Mouse (Mus musculus) neural tube, embryonic 15.5 days (tissue): ENCODE measurements at regions not wholly inside any gene's neighbourhood (a gene's known extent, or its start where the extent isn't known, plus 50 kb on each side); places are given as distances from the start of the nearest gene placed in this dataset.

ENCODE experiments used
- ATAC-seq: fragments of 200-750 bp; cut with Nextera tagmentation; 2 replicates; pipeline ENCODE4 v1.8.0; 2017; ENCODE audit warnings: mild to moderate bottlenecking, moderate TSS enrichment, moderate library complexity; ENCODE audit not compliant: low FRiP score
- H3K27ac ChIP-seq: fragments of 300-500 bp; sonication (generic); replicated peaks from 2 replicates; pipeline ENCODE4 v1.5.1; 2015; ENCODE audit warnings: mild to moderate bottlenecking, inconsistent platforms
- H3K27me3 ChIP-seq: fragments of 300-500 bp; sonication (generic); replicated peaks from 2 replicates; pipeline ENCODE4 v1.6.1; 2015; ENCODE audit warnings: inconsistent platforms
- H3K36me3 ChIP-seq: fragments of 300-500 bp; sonication (generic); 2 replicates; pipeline ENCODE4 v1.6.1; 2015; ENCODE audit warnings: inconsistent platforms
- H3K4me1 ChIP-seq: fragments of 300-500 bp; sonication (generic); 2 replicates; pipeline ENCODE4 v1.6.1; 2015; ENCODE audit warnings: inconsistent platforms
- H3K4me2 ChIP-seq: fragments of 300-500 bp; sonication (generic); 2 replicates; pipeline ENCODE4 v1.6.1; 2015; ENCODE audit warnings: inconsistent platforms, mild to moderate bottlenecking, moderate library complexity
- H3K4me3 ChIP-seq: fragments of 300-500 bp; sonication (generic); replicated peaks from 2 replicates; pipeline ENCODE4 v1.5.1; 2015; ENCODE audit warnings: mild to moderate bottlenecking, inconsistent platforms
- H3K9ac ChIP-seq: fragments of 300-500 bp; sonication (generic); replicated peaks from 2 replicates; pipeline ENCODE4 v1.6.1; 2015; ENCODE audit warnings: mild to moderate bottlenecking, inconsistent platforms
- H3K9me3 ChIP-seq: fragments of 300-500 bp; sonication (generic); replicated peaks from 2 replicates; pipeline ENCODE4 v1.6.1; 2016; ENCODE audit warnings: inconsistent platforms
- WGBS: fragments of 180-500 bp; shearing (Covaris S2); methylation state at CpG from one replicate; pipeline ENCODE4 v1.1.7; 2015; ENCODE audit warnings: mixed read lengths; 5-methylcytosine and 5-hydroxymethylcytosine counted together

- Histone ChIP-seq H3K4me1 (peaks cover 46% of the 10 kb centered on the region), H3K36me3 (no peaks in the 10 kb centered on the region), H3K4me2 (peak overlapping the region; percentile 27), H3K9me3 (no peaks in the 10 kb centered on the region), H3K27me3 (no peaks in the 10 kb centered on the region), H3K4me3 (no peak overlapping the region), H3K9ac (no peak overlapping the region), H3K27ac (peak overlapping the region; percentile 58; the same call in 1 of the 2 replicates)
- ATAC-seq: no peak
- WGBS: 53% methylated on average over 19 of the region's 19 CpGs
Observed at GRCm38 (mm10) chr1:64223779-64224687, 102.0 kb upstream of the Klf7 start.

- H3K27ac ChIP-seq: no peak overlapping the region
- peaks cover 46% of the 10 kb centered on the region for H3K4me1 ChIP-seq
Observed at GRCm38 (mm10) chr1:64222475-64222874, 100.4 kb upstream of the Klf7 start.

GRCm38 (mm10) chr1:64220486-64220885 is 98.4 kb upstream of the Klf7 start:
- peak; percentile 77 for ATAC-seq
- 70% methylated on average over 1 of the region's 1 CpGs for WGBS
- H3K27ac ChIP-seq: peak overlapping the region; percentile 45; the same call in 1 of the 2 replicates

More at GRCm38 (mm10) chr1:64222475-64222874, 100.4 kb upstream of the Klf7 start:
- no peak for ATAC-seq
- Histone ChIP-seq H3K9me3 (no peaks in the 10 kb centered on the region), H3K4me2 (no peak overlapping the region), H3K36me3 (no peaks in the 10 kb centered on the region), H3K4me3 (no peak overlapping the region), H3K9ac (no peak overlapping the region), H3K27me3 (no peaks in the 10 kb centered on the region)
- WGBS: 68% methylated on average over 2 of the region's 2 CpGs

DNA sequence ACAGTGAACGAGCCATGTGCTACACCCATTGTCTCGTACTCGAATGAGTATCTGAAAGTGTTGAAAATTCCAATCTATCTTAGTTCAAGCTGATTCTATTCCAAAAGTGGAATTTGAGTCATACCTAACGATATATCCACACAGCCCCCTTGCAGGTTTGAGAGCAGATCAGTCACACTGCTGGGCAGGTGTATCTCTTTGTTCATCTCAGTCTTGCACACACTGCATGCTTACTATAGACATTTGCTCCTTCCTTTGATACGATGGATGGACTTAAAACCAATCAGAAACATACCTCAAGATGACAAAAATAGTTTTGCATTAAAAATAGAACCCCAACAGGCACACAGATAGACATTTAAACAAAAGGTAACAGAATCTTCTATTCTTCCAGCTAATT is 98.0 kb upstream of the Klf7 start:
- Histone ChIP-seq H3K27me3 (no peaks in the 10 kb centered on the region), H3K9ac (no peak overlapping the region), H3K9me3 (no peaks in the 10 kb centered on the region), H3K27ac (no peak overlapping the region), H3K36me3 (no peaks in the 10 kb centered on the region), H3K4me2 (no peak overlapping the region), H3K4me1 (peaks cover 30% of the 10 kb centered on the region), H3K4me3 (no peak overlapping the region)
- WGBS: 81% methylated on average over 5 of the region's 5 CpGs
- no peak for ATAC-seq

More at GRCm38 (mm10) chr1:64220486-64220885, 98.4 kb upstream of the Klf7 start:
- no peak overlapping the region for H3K4me3 ChIP-seq
- peaks cover 31% of the 10 kb centered on the region for H3K4me1 ChIP-seq
- H3K4me2 ChIP-seq: no peak overlapping the region
- H3K9ac ChIP-seq: no peak overlapping the region
- H3K9me3 ChIP-seq: no peaks in the 10 kb centered on the region
- no peaks in the 10 kb centered on the region for H3K36me3 ChIP-seq
- H3K27me3 ChIP-seq: no peaks in the 10 kb centered on the region

GRCm38 (mm10) chr1:64215646-64216045 is 93.6 kb upstream of the Klf7 start:
- no peak overlapping the region for H3K27ac ChIP-seq
- 72% methylated on average over 4 of the region's 4 CpGs for WGBS
- no peaks in the 10 kb centered on the region for H3K9me3 ChIP-seq
- no peak overlapping the region for H3K4me3 ChIP-seq
- H3K9ac ChIP-seq: no peak overlapping the region
- no peak for ATAC-seq
- H3K4me1 ChIP-seq: peaks cover 3% of the 10 kb centered on the region
- no peaks in the 10 kb centered on the region for H3K27me3 ChIP-seq
- no peaks in the 10 kb centered on the region for H3K36me3 ChIP-seq
- no peak overlapping the region for H3K4me2 ChIP-seq

GRCm38 (mm10) chr1:64209131-64209530 is 87.0 kb upstream of the Klf7 start:
- 75% methylated on average over 1 of the region's 1 CpGs for WGBS
- no peak overlapping the region for H3K4me3 ChIP-seq

DNA sequence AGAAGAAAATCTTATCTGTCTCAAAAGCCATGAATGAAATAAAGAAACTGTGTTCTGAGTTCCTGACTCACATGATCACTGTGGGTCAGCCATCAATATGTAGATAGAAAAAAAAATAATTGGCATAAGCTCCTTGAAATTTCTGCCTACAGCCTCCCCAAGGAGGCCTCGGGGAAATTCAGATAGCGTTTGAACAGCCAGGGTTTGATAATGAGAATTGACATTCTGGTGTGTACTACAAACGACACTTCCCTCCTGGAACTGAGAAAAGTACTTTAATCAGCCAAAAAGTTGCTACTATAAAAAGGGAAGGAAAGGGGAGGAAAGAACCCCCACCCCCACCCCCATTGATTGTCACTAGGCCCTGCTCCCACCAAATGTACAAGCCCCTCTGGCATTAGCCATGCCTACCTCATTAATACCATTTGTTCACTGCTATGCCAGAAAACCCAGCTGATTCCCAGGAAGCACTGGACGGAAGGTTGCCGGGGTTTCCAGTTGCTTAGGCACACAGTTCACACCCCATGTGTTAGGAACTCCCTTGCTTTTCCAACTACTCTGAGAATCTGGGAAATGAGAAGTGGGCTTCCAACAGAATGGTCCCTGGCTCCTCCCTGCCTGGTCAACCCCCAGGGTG is 78.4 kb upstream of the Klf7 start:
- H3K4me1 ChIP-seq: peaks cover 6% of the 10 kb centered on the region
- 0 out of 2 replicates have a peak, but pooled peaks cover 3% of the 10 kb centered on the region for H3K9me3 ChIP-seq
- H3K9ac ChIP-seq: no peak overlapping the region
- H3K4me2 ChIP-seq: no peak overlapping the region
- H3K27ac ChIP-seq: no peak overlapping the region; the same call in 1 of the 2 replicates
- 25% methylated on average over 5 of the region's 5 CpGs for whole genome bisulfite sequencing
- H3K36me3 ChIP-seq: no peaks in the 10 kb centered on the region
- ATAC-seq: no peak
- H3K4me3 ChIP-seq: no peak overlapping the region
- 0 out of 2 replicates have a peak, but pooled peaks cover 2% of the 10 kb centered on the region for H3K27me3 ChIP-seq

More at GRCm38 (mm10) chr1:64209131-64209530, 87.0 kb upstream of the Klf7 start:
- Histone ChIP-seq H3K27ac (no peak overlapping the region), H3K27me3 (no peaks in the 10 kb centered on the region), H3K9me3 (0 out of 2 replicates have a peak, but pooled peaks cover 3% of the 10 kb centered on the region), H3K36me3 (no peaks in the 10 kb centered on the region), H3K4me2 (no peak overlapping the region), H3K4me1 (no peaks in the 10 kb centered on the region), H3K9ac (no peak overlapping the region)
- ATAC-seq: no peak

DNA sequence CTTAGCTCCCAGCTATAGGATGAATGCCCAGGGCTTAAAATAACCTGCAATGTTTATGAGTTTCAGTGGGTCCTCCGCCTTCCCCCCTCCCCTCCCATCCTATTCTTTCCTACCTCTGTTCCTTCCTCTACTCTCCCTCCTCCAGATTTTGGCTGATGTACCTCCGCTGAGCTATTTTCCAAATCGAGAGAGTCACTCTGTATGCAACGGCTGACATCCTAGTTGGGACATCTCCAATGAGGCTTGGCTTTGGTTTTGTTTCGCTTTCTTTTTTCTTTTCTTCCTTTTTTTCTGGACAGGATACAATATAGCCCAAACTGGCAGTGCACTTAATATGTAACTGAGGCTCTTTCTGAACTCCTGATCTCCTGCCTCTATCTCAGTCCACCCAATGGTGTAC is 76.7 kb upstream of the Klf7 start:
- no peak overlapping the region for H3K9ac ChIP-seq
- peak overlapping the region; percentile 34; the same call in 1 of the 2 replicates for H3K27ac ChIP-seq
- no peak overlapping the region for H3K4me2 ChIP-seq
- WGBS: 80% methylated on average over 5 of the region's 5 CpGs
- 0 out of 2 replicates have a peak, but pooled peaks cover 2% of the 10 kb centered on the region for H3K27me3 ChIP-seq
- H3K36me3 ChIP-seq: no peaks in the 10 kb centered on the region
- H3K4me3 ChIP-seq: no peak overlapping the region
- ATAC-seq: no peak
- no peaks in the 10 kb centered on the region for H3K9me3 ChIP-seq
- peaks cover 6% of the 10 kb centered on the region for H3K4me1 ChIP-seq

GRCm38 (mm10) chr1:64198322-64198721 is 76.2 kb upstream of the Klf7 start:
- peaks cover 9% of the 10 kb centered on the region for H3K4me1 ChIP-seq

DNA sequence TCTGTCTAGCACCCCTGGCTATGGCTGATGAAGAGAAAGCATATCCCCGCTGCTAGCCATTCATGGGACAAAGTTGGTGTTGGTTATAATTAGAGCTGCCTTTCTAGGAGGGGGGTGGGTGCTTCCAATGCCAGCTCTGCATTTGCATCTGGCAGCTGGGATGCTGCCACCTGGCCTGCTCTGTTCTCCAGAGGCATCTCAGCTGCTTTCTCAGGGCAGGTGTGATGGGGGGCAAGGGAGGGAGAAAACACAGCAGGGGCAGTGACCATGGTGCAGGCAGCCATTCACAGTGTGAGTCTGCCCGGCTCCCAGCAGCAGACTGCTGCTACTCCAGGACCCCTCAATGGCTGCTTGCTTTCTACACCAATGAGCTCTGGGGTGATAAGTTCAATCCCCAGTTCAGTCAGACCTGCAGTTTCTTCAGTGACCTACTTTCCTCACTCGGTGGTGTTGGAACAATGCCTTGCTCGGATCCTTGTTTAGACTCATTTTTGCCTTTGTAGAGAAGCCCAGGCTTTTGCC is 73.9 kb upstream of the Klf7 start:
- Histone ChIP-seq H3K9ac (no peak overlapping the region), H3K27me3 (0 out of 2 replicates have a peak, but pooled peaks cover 2% of the 10 kb centered on the region), H3K4me2 (no peak overlapping the region), H3K4me3 (no peak overlapping the region), H3K4me1 (peaks cover 23% of the 10 kb centered on the region), H3K27ac (no peak overlapping the region), H3K36me3 (no peaks in the 10 kb centered on the region), H3K9me3 (no peaks in the 10 kb centered on the region)
- 0 out of 2 replicates have a peak, but pooled peaks have one; percentile 13 for ATAC-seq
- 16% methylated on average over 4 of the region's 4 CpGs for WGBS

More at GRCm38 (mm10) chr1:64198322-64198721, 76.2 kb upstream of the Klf7 start:
- H3K9ac ChIP-seq: no peak overlapping the region
- 85% methylated on average over 2 of the region's 2 CpGs for WGBS
- H3K27ac ChIP-seq: no peak overlapping the region
- 0 out of 2 replicates have a peak, but pooled peaks cover 2% of the 10 kb centered on the region for H3K27me3 ChIP-seq
- no peak for ATAC-seq
- no peaks in the 10 kb centered on the region for H3K9me3 ChIP-seq
- no peaks in the 10 kb centered on the region for H3K36me3 ChIP-seq
- H3K4me3 ChIP-seq: no peak overlapping the region
- no peak overlapping the region for H3K4me2 ChIP-seq

GRCm38 (mm10) chr1:64195294-64195693 is 73.2 kb upstream of the Klf7 start:
- no peaks in the 10 kb centered on the region for H3K36me3 ChIP-seq
- no peaks in the 10 kb centered on the region for H3K9me3 ChIP-seq
- 78% methylated on average over 4 of the region's 4 CpGs for WGBS
- no peak for ATAC-seq
- 0 out of 2 replicates have a peak, but pooled peaks cover 2% of the 10 kb centered on the region for H3K27me3 ChIP-seq
- H3K9ac ChIP-seq: no peak overlapping the region
- H3K4me3 ChIP-seq: no peak overlapping the region
- no peak overlapping the region for H3K27ac ChIP-seq
- H3K4me1 ChIP-seq: peaks cover 25% of the 10 kb centered on the region
- H3K4me2 ChIP-seq: no peak overlapping the region
